Mouse (Mus musculus) hindbrain, postnatal 0 days (tissue): ENCODE results near the gene Kcne4. TPM values are rescaled to one million over a fixed set of nuclear protein-coding genes. Genes with fewer than 3 reads are reported as not detected.
A peak's percentile ranks its signal among the peaks of the same experiment; 100 is the strongest.

Experiments used
- ATAC-seq: fragments of 200-750 bp; cut with Nextera tagmentation; 2 replicates; pipeline ENCODE4 v1.8.0; 2017; ENCODE audit warnings: mild to moderate bottlenecking, moderate TSS enrichment, moderate library complexity
- DNase-seq: peaks from one replicate; pipeline ENCODE4 v3.0.0-alpha.2; 2015; ENCODE audit warnings: low spot score
- H3K27ac ChIP-seq: fragments of 300-500 bp; sonication (generic); 2 replicates; pipeline ENCODE4 v1.5.1; 2014; ENCODE audit warnings: mild to moderate bottlenecking
- H3K27me3 ChIP-seq: fragments of 300-500 bp; sonication (generic); 2 replicates; pipeline ENCODE4 v1.6.1; 2014; ENCODE audit warnings: low read length, mixed read lengths; ENCODE audit not compliant: insufficient read depth
- H3K36me3 ChIP-seq: fragments of 300-500 bp; sonication (generic); 2 replicates; pipeline ENCODE4 v1.6.1; 2014; ENCODE audit warnings: low read length, mixed read lengths; ENCODE audit not compliant: insufficient read depth
- H3K4me1 ChIP-seq: fragments of 300-500 bp; sonication (generic); 2 replicates; pipeline ENCODE4 v1.6.1; 2014; ENCODE audit warnings: antibody characterized with exemption, low read length, mixed read lengths; ENCODE audit not compliant: insufficient read depth
- H3K4me2 ChIP-seq: fragments of 300-500 bp; sonication (generic); 2 replicates; pipeline ENCODE4 v1.6.1; 2014; ENCODE audit warnings: low read depth, mild to moderate bottlenecking, low read length, moderate library complexity, mixed read lengths
- H3K4me3 ChIP-seq: fragments of 300-500 bp; sonication (generic); 2 replicates; pipeline ENCODE4 v1.5.1; 2014; ENCODE audit warnings: low read length
- H3K9ac ChIP-seq: fragments of 300-500 bp; sonication (generic); replicated peaks from 2 replicates; pipeline ENCODE4 v1.6.1; 2014; ENCODE audit warnings: mild to moderate bottlenecking, low read length, moderate library complexity, mixed read lengths
- H3K9me3 ChIP-seq: fragments of 300-500 bp; sonication (generic); 2 replicates; pipeline ENCODE4 v1.6.1; 2016; ENCODE audit warnings: low read length, mixed read lengths
- CTCF ChIP-seq: IDR thresholded peaks from 2 replicates; pipeline ENCODE4 v1.5.1; 2016; ENCODE audit warnings: antibody characterized with exemption, control low read depth, low read depth
- WGBS: fragments of 180-500 bp; shearing (Covaris S2); extraction: QIAGEN DNeasy Blood & Tissue Kit; methylation state at CpG from one replicate; pipeline ENCODE4 v1.1.7; 2014; 5-methylcytosine and 5-hydroxymethylcytosine counted together
- polyA plus RNA-seq: library from polyadenylated mRNA; unstranded; fragments of >200 nt; fragmentation: Nextera tagmentation; extraction: Ambion mirVana; gene quantifications from 2 replicates; pipeline ENCODE4 v1.2.1, GENCODE M21; 2015
- total RNA-seq: library from RNA; depleted of rRNA; stranded (reverse); fragments of >200 nt; gene quantifications from 2 replicates; pipeline ENCODE4 v1.2.3, GENCODE M21; 2014

The Kcne4 gene
- total and polyA plus RNA-seq, 2 experiments from 2014 or later: 1.7 to 2.0 TPM

DNA sequence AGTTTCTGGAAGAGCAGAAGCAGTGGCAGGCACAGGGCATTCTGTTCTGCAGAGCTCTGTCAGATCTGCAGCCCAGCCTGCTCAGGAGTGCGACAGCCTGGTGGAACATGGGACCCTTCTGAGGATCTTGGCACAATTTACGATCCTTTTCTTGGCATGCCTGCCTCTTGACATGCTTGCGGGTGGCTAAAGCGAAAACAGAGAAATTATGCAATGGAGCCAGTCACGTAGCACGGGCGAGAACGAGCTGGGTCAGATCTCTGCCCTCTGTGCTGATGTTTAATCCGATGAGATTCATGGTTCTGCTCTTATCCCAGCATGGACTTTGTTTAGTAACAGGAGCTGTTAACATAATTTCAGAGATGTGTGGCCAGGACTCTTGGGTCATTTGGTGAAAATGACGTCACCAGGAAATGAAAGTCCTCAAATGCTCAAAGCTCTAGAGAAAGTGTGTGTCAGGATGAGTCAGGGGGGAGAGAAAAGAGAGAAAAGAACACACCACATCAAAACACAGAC, 4.5 kb upstream of the Kcne4 start:
- Histone ChIP-seq H3K27ac (no peak overlapping the region), H3K27me3 (no peaks in the 10 kb centered on the region), H3K9ac (no peak overlapping the region), H3K4me3 (no peak overlapping the region), H3K36me3 (no peaks in the 10 kb centered on the region), H3K4me1 (no peaks in the 10 kb centered on the region), H3K9me3 (no peaks in the 10 kb centered on the region), H3K4me2 (peak overlapping the region; percentile 22; the same call in 1 of the 2 replicates)
- ATAC-seq (peak; percentile 64), DNase-seq (peak; percentile 51)
- TF ChIP-seq CTCF: no peak
- 52% methylated on average over 10 of the region's 10 CpGs for WGBS

DNA sequence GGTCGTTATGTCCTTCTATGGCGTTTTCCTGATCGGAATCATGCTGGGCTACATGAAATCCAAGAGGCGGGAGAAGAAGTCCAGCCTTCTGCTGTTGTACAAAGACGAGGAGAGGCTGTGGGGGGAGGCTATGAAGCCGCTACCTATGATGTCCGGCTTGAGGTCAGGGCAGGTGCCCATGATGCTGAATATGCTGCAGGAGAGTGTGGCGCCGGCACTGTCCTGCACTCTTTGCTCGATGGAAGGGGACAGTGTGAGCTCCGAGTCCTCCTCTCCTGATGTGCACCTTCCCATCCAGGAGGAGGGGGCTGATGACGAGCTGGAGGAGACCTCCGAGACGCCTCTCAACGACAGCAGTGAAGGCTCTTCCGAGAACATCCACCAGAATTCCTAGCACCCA, 1.2 kb downstream of the Kcne4 start:
- ATAC-seq (no peak), DNase-seq (no peak)
- Histone ChIP-seq H3K27me3 (no peaks in the 10 kb centered on the region), H3K9ac (no peak overlapping the region), H3K4me1 (peaks cover 10% of the 10 kb centered on the region; the same call in 1 of the 2 replicates), H3K36me3 (no peaks in the 10 kb centered on the region), H3K27ac (no peak overlapping the region), H3K4me2 (no peak overlapping the region), H3K4me3 (no peak overlapping the region), H3K9me3 (no peaks in the 10 kb centered on the region)
- 87% methylated on average over 16 of the region's 16 CpGs for WGBS
- TF ChIP-seq CTCF: no peak

DNA sequence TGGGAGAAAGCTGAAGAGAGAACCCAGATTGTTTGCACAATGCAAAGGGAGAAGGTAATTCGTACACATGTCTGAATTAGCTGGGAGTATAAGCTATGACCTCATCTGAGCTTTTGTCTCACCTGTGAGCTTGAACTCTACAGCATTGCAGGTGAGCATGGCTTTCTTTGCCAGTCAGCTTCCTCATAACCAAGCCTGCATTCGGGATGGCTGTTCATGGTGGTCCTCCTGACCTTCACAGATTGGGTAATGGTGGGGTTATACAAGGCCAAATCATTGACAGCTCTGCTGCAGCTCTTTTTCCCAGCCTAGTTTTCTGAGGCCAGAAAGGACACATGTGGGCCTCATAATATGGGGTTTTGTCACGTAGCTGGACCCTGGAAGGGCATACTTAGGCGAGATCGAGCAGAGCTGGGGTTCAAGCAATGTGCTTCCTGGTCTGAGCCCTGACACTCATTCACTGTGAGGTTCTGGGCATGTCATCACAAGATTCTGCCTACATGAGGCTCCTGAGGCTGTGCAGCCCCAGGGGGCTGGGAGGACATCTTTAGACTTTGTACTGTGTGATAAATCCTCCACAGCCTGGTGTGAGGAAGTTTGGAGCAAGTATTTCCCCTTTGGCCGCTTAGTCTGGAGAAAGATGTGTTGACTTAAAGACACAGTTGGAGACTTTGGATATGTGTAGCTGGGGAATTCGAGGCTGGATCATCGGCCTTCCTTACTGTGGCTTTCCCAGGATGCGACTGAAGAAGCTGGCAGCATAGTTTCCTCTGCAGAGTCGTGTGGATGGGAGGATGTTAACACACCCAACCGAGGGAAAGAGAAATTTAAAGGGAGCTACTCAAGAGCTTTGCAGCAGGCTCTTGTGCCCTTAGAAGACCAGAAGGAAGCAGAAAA, 2.3 kb downstream of the Kcne4 start:
- no peak overlapping the region for H3K9ac ChIP-seq
- H3K4me3 ChIP-seq: no peak overlapping the region
- 49% methylated on average over 11 of the region's 11 CpGs for WGBS
- peaks cover 10% of the 10 kb centered on the region; the same call in 1 of the 2 replicates for H3K4me1 ChIP-seq
- TF ChIP-seq CTCF: no peak
- H3K27me3 ChIP-seq: no peaks in the 10 kb centered on the region
- no peak overlapping the region; the same call in 1 of the 2 replicates for H3K4me2 ChIP-seq
- peak overlapping the region; percentile 2; the same call in 1 of the 2 replicates for H3K27ac ChIP-seq
- H3K36me3 ChIP-seq: no peaks in the 10 kb centered on the region
- 0 out of 2 replicates have a peak, but pooled peaks have one; percentile 16 for ATAC-seq
- no peaks in the 10 kb centered on the region for H3K9me3 ChIP-seq
- peak; percentile 8 for DNase-seq

DNA sequence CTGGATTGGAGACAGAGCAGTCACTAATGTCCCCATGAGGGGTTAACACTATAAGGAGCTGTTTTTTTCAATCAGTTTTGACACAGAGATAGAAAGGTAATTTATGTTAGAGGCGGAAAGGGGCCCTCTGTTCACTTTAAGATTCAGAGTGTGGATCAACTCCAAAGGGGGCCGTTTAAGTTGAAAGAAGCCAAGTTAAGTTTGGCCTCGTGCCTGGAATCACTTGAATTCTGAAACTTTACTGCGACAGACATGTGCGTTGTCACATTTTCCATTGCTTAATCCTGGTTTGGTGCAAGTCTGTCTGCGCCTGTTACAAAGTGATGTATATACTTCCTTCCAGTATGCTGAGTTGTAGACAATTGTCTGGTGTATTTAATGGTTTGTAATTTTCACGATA, 3.0 kb downstream of the Kcne4 start:
- no peak overlapping the region for H3K4me2 ChIP-seq
- H3K9me3 ChIP-seq: no peaks in the 10 kb centered on the region
- no peak overlapping the region for H3K4me3 ChIP-seq
- H3K4me1 ChIP-seq: peaks cover 10% of the 10 kb centered on the region; the same call in 1 of the 2 replicates
- DNase-seq (peak; percentile 83), ATAC-seq (peak; percentile 63)
- whole genome bisulfite sequencing: 29% methylated on average over 7 of the region's 7 CpGs
- no peaks in the 10 kb centered on the region for H3K27me3 ChIP-seq
- no peak for TF ChIP-seq CTCF
- H3K9ac ChIP-seq: no peak overlapping the region
- H3K27ac ChIP-seq: peak overlapping the region; percentile 2; the same call in 1 of the 2 replicates
- no peaks in the 10 kb centered on the region for H3K36me3 ChIP-seq

DNA sequence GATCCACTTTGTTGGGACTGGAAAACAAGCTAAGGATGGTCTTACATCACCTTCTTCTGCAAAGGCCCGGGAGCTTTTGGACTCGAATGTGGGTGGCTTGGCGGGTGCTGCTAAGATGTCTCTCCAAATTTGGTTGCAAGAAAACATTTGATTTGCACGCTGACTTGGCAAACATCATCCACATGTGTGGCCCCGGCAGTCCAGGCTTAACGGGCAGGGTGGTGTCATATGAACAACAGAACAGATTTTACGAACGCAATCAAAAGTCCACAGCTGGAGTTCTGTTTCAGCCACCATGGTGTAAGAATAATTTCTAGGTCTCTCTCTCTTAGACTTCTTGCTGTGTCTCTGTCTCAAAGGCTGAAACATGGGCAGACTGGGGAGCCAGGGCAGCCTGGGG, 3.6 kb downstream of the Kcne4 start:
- H3K36me3 ChIP-seq: no peaks in the 10 kb centered on the region
- WGBS: 40% methylated on average over 8 of the region's 8 CpGs
- no peak for DNase-seq
- no peaks in the 10 kb centered on the region for H3K27me3 ChIP-seq
- H3K4me3 ChIP-seq: no peak overlapping the region
- no peak for TF ChIP-seq CTCF
- H3K27ac ChIP-seq: no peak overlapping the region
- ATAC-seq: no peak
- H3K4me1 ChIP-seq: peaks cover 10% of the 10 kb centered on the region; the same call in 1 of the 2 replicates
- no peak overlapping the region for H3K9ac ChIP-seq
- 0 out of 2 replicates have a peak overlapping the region, but pooled peaks have one; percentile 27 for H3K4me2 ChIP-seq
- H3K9me3 ChIP-seq: no peaks in the 10 kb centered on the region

DNA sequence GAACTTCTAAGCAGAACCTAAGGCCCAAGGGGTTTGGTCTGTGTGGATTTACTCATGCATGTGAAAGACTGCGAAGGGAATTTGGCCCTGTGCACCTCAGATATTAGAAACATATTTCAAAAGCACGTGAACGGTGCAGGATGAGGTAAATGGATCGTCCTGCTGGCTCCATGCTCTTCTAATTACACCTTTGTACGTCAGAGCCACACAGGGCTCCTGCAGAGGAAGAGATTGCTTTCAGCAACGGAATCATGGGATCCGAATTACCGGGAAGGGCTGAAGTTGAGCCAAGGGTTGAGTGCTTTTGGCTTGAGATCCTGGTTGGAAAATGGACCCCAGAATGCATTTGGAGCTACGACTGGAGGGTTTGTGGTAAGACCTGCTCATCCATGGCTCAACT, 4.6 kb downstream of the Kcne4 start:
- Histone ChIP-seq H3K4me3 (no peak overlapping the region), H3K9ac (no peak overlapping the region), H3K9me3 (no peaks in the 10 kb centered on the region), H3K36me3 (no peaks in the 10 kb centered on the region), H3K27ac (0 out of 2 replicates have a peak overlapping the region, but pooled peaks have one; percentile 32), H3K27me3 (no peaks in the 10 kb centered on the region), H3K4me2 (no peak overlapping the region), H3K4me1 (peaks cover 10% of the 10 kb centered on the region; the same call in 1 of the 2 replicates)
- TF ChIP-seq CTCF: no peak
- ATAC-seq (no peak; the same call in 1 of the 2 replicates), DNase-seq (peak; percentile 39)
- 27% methylated on average over 9 of the region's 9 CpGs for WGBS
